Mouse (Mus musculus) cortical plate, adult 2 months (tissue): ENCODE results near the gene Fam120b. TPM values are rescaled to one million over a fixed set of nuclear protein-coding genes. Genes with fewer than 3 reads are reported as not detected.
A peak's percentile ranks its signal among the peaks of the same experiment; 100 is the strongest.

Source experiments
- H3K27ac ChIP-seq: fragments of 200-500 bp; 2 replicates; pipeline ENCODE4 v1.5.1; 2012; ENCODE audit warnings: low read length, control low read depth, inconsistent platforms; ENCODE audit not compliant: insufficient read depth
- H3K4me1 ChIP-seq: fragments of 200-500 bp; 2 replicates; pipeline ENCODE4 v1.6.1; 2011; ENCODE audit warnings: low read length; ENCODE audit not compliant: control insufficient read depth, insufficient read depth
- H3K4me3 ChIP-seq: fragments of 200-500 bp; 2 replicates; pipeline ENCODE4 v1.5.1; 2011; ENCODE audit warnings: mild to moderate bottlenecking, low read length, control low read depth; ENCODE audit not compliant: insufficient read depth
- CTCF ChIP-seq: fragments of 200-500 bp; IDR thresholded peaks from 2 replicates; pipeline ENCODE4 v1.5.1; 2011; ENCODE audit warnings: mild to moderate bottlenecking, control low read depth, low read length; ENCODE audit not compliant: insufficient read depth; ENCODE audit errors: extremely low read depth
- POLR2A ChIP-seq: fragments of 200-500 bp; IDR thresholded peaks from 2 replicates; pipeline ENCODE4 v1.6.1; 2011; ENCODE audit warnings: mild to moderate bottlenecking, low read length, control low read depth; ENCODE audit not compliant: insufficient read depth; ENCODE audit errors: extremely low read depth
- polyA plus RNA-seq: library from polyadenylated mRNA; depleted of rRNA; stranded (reverse); fragments of >200 nt; gene quantifications from 2 replicates; pipeline ENCODE4 v1.2.3, GENCODE M21; 2012

Fam120b gene
- polyA plus RNA-seq, 1 experiment = 29.3 TPM

- Histone ChIP-seq H3K4me3 (no peak overlapping the region), H3K27ac (no peak overlapping the region), H3K4me1 (no peaks in the 10 kb centered on the region; the same call in 1 of the 2 replicates)
- TF ChIP-seq CTCF (no peak), POLR2A (no peak)
Measured at GRCm38 (mm10) chr17:15371967-15372835, 23.8 kb upstream of the Fam120b start.

GRCm38 (mm10) chr17:15372931-15373652 is 22.9 kb upstream of the Fam120b start:
- TF ChIP-seq CTCF = no peak
- no peak for TF ChIP-seq POLR2A
- Histone ChIP-seq H3K27ac (no peak overlapping the region), H3K4me3 (0 out of 2 replicates have a peak overlapping the region, but pooled peaks have one; percentile 2), H3K4me1 (no peaks in the 10 kb centered on the region; the same call in 1 of the 2 replicates)

GRCm38 (mm10) chr17:15374321-15375141 is 21.5 kb upstream of the Fam120b start:
- no peaks in the 10 kb centered on the region; the same call in 1 of the 2 replicates for H3K4me1 ChIP-seq
- H3K4me3 ChIP-seq = peak overlapping the region; percentile 90
- H3K27ac ChIP-seq = no peak overlapping the region
- TF ChIP-seq POLR2A (no peak), CTCF (no peak)

DNA sequence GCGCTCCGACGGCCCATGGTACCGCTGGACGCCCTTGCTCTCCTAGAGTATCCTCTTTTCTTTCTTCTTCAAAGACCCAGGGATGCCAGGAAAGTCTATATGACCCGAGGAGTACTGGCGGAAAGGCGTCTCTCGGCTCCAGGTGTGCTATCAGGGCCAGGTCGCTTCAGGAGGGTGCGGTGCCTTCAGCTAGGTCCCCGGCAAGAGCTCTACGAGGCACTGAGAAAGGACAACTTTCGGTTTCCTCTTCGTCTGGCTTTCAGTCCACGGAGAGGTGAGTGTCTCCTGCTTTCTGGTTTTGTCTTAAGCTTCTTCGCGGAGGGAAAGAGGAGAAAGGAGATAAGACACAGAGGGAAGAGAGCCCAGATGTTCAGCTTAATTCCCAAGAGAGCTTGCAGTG is 20.8 kb upstream of the Fam120b start:
- no peak for TF ChIP-seq CTCF
- no peak for TF ChIP-seq POLR2A
- no peaks in the 10 kb centered on the region; the same call in 1 of the 2 replicates for H3K4me1 ChIP-seq
- no peak overlapping the region for H3K27ac ChIP-seq
- H3K4me3 ChIP-seq = peak overlapping the region; percentile 90

- Histone ChIP-seq H3K4me3 (peak overlapping the region; percentile 90), H3K27ac (peak overlapping the region; percentile 73; the same call in 1 of the 2 replicates), H3K4me1 (no peaks in the 10 kb centered on the region; the same call in 1 of the 2 replicates)
- TF ChIP-seq POLR2A = peak; percentile 52; the same call in 1 of the 2 replicates
- TF ChIP-seq CTCF = no peak
Measured at GRCm38 (mm10) chr17:15375701-15376493, 20.1 kb upstream of the Fam120b start.

DNA sequence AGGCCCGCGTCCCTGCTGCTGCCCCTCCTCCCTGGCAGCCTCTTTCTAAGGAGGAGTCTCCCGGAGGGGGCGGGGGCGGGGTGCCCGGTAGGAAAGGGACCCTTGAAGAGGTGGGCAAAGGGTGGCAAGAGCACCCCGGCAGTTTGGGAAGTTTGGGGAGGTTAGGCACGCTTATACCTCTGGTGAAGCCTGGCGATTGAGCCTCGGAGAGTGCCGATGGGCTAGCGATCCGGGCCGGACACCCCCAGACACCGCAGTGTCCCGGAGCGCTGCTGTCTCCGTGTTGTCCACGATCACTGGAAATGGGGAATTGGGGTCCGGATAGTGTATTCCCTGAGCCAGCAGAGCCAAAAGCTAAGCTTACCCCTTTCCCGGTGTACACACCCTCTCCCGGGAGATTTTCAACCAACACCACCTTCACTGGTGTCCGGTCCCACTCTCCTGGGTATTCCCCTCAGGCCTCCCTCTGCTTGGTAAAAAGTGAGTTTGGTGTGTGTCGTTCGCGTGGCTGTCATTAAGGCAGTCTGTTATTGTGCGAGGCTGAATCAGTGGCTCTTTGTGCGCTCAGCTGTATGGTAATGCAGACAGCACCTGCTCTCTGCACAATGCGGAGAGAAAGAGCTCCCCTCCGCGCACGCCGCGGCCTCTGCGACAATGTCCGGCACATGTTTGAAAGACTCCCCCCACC is 19.4 kb upstream of the Fam120b start, which contains the start of gene Dll1:
Gene Dll1 (minus strand): TSS at position 379 of the 688 bp plus-strand sequence.
- Histone ChIP-seq H3K4me3 (peak within 1 kb of the TSS; percentile 90), H3K4me1 (peaks cover 2% of the 10 kb centered on the region; the same call in 1 of the 2 replicates), H3K27ac (peak within 1 kb of the TSS; percentile 73; the same call in 1 of the 2 replicates)
- TF ChIP-seq CTCF = no peak
- no peak for TF ChIP-seq POLR2A

GRCm38 (mm10) chr17:15377901-15378300 is 18.1 kb upstream of the Fam120b start:
- TF ChIP-seq POLR2A (no peak), CTCF (peak; percentile 26; the same call in 1 of the 2 replicates)
- H3K4me1 ChIP-seq = peaks cover 2% of the 10 kb centered on the region; the same call in 1 of the 2 replicates
- H3K4me3 ChIP-seq = no peak overlapping the region; the same call in 1 of the 2 replicates
- no peak overlapping the region for H3K27ac ChIP-seq

GRCm38 (mm10) chr17:15378413-15379109 is 17.4 kb upstream of the Fam120b start:
- TF ChIP-seq POLR2A = no peak
- TF ChIP-seq CTCF = no peak
- peaks cover 2% of the 10 kb centered on the region; the same call in 1 of the 2 replicates for H3K4me1 ChIP-seq
- H3K27ac ChIP-seq = no peak overlapping the region
- no peak overlapping the region for H3K4me3 ChIP-seq
